Mouse (Mus musculus): ENCODE measurements at regions not wholly inside any gene's neighbourhood (a gene's known extent, or its start where the extent isn't known, plus 50 kb on each side); places are given as distances from the start of the nearest gene placed in this dataset.
A peak's percentile ranks its signal among the peaks of the same experiment; 100 is the strongest.

DNA sequence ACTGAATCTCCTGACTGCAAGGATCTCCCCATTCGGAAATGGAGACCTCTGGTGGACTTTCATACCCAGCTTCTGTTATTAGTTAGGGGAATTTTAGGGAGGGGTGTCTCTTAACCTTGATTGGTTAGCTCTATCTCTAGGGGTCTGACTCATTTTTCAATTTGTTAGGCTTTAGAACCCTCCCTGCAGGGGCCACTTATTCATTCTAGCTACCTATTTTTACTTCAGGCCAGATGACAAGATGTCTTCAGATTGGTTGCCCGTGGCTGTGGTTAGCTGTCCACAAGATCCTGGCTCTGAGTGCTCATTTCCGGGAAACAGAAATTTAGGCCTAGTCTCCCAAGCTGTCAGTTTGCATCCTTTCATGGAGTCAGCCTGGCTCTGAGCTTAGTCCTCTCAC lies 314.3 kb downstream of the Mat2b start:
- H3K9ac ChIP-seq (ENCODE audit: insufficient read depth, low read depth): no peak overlapping the region
- TF ChIP-seq EP300 (IDR thresholded peaks at IDR 0.05; ENCODE audit: low read length) (0 out of 2 replicates have a peak, but pooled peaks have one; percentile 8), MYC (IDR thresholded peaks at IDR 0.05; ENCODE audit: low read depth, low read length) (no peak), RAD21 (IDR thresholded peaks at IDR 0.05; ENCODE audit: low read depth, low read length) (peak; percentile 2; the same call in 1 of the 2 replicates), CTCF (conservative IDR thresholded peaks at IDR 0.05 in 1 of 2, IDR thresholded peaks at IDR 0.05 in 1 of 2; ENCODE audit: low read depth in 2 of 2, low read length in 2 of 2) (peak in 1 of 2 experiments; percentile 10; a peak in 1 of 4 replicates), MEF2A (IDR thresholded peaks at IDR 0.05; ENCODE audit: borderline replicate concordance, low read depth, low read length) (no peak), CHD2 (IDR thresholded peaks at IDR 0.05; ENCODE audit: low read length) (no peak), KAT2A (IDR thresholded peaks at IDR 0.05; ENCODE audit: insufficient replicate concordance, low read length) (no peak), IRF4 (IDR thresholded peaks at IDR 0.05; ENCODE audit: low read depth, low read length) (peak; percentile 51), JUN (IDR thresholded peaks at IDR 0.05; ENCODE audit: insufficient read depth, low read depth, low read length) (no peak)
- no peak overlapping the region for H3K27ac ChIP-seq (ENCODE audit: insufficient read depth, low read depth)
- H3K4me1 ChIP-seq (ENCODE audit: control insufficient read depth in 1 of 2, insufficient read depth in 2 of 2): peaks cover 0 to 8% of the 10 kb centered on the region in 2 experiments; a peak in 2 of 4 replicates
- dilution Hi-C loops (cut with MboI; ENCODE audit: extremely low pct_ligation_motif_present, extremely low pct_unique_long_range_greater_than_20kb, low sequenced_read_pairs): no loop called here
- no peaks in the 10 kb centered on the region for H3K9me3 ChIP-seq (replicated peaks; ENCODE audit: low read length)
- H3K4me2 ChIP-seq (ENCODE audit: insufficient read depth, low read depth, poor library complexity, severe bottlenecking): no peak overlapping the region
- H3K27me3 ChIP-seq (replicated peaks): no peaks in the 10 kb centered on the region
- peak; percentile 69 for DNase-seq (ENCODE audit: extremely low read depth)
- H3K79me2 ChIP-seq (replicated peaks; ENCODE audit: control insufficient read depth, extremely low read depth, insufficient read depth, poor library complexity, severe bottlenecking): no peaks in the 10 kb centered on the region
- no peaks in the 10 kb centered on the region for H3K36me3 ChIP-seq (replicated peaks in 1 of 2; ENCODE audit: control insufficient read depth in 1 of 2, insufficient read depth in 1 of 2, low read length in 1 of 2)
- in situ Hi-C loops (cut with MboI; ENCODE audit: low pct_ligation_motif_present, low pct_unique_long_range_greater_than_20kb, low sequenced_read_pairs): no loop called here
- no peak overlapping the region for H3K4me3 ChIP-seq (replicated peaks in 1 of 3; ENCODE audit: low read depth in 2 of 3, low read length in 2 of 3, poor library complexity in 1 of 3)

DNA sequence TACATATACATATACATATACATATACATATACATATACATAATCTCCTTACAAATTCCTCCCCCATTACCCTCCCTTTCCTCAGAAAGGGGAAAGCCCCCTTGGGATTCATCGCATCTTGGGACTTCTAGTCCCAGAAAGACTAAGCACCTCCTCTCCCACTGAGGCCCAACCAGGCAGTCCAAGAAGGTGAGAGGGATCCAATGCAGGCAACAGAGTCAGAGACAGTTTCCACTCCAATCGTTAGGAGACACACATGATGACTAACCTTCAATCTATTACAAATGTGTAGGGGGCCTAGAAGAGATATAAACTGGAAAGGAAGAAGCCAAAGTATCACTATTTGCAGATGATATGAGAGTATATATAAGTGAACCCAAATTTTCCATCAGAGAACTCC lies 323.3 kb downstream of the Mat2b start:
- Histone ChIP-seq H3K9ac (ENCODE audit: insufficient read depth, low read depth) (no peak overlapping the region), H3K79me2 (replicated peaks; ENCODE audit: control insufficient read depth, extremely low read depth, insufficient read depth, poor library complexity, severe bottlenecking) (no peaks in the 10 kb centered on the region), H3K27me3 (replicated peaks) (no peaks in the 10 kb centered on the region), H3K9me3 (replicated peaks; ENCODE audit: low read length) (no peaks in the 10 kb centered on the region), H3K27ac (ENCODE audit: insufficient read depth, low read depth) (no peak overlapping the region), H3K4me1 (ENCODE audit: control insufficient read depth in 1 of 2, insufficient read depth in 2 of 2) (no peaks in the 10 kb centered on the region), H3K4me3 (replicated peaks in 1 of 3; ENCODE audit: low read depth in 2 of 3, low read length in 2 of 3, poor library complexity in 1 of 3) (no peak overlapping the region), H3K4me2 (ENCODE audit: insufficient read depth, low read depth, poor library complexity, severe bottlenecking) (no peak overlapping the region), H3K36me3 (replicated peaks in 1 of 2; ENCODE audit: control insufficient read depth in 1 of 2, insufficient read depth in 1 of 2, low read length in 1 of 2) (no peaks in the 10 kb centered on the region)
- DNase-seq (ENCODE audit: extremely low read depth): no peak
- dilution Hi-C loops (cut with MboI; ENCODE audit: extremely low pct_ligation_motif_present, extremely low pct_unique_long_range_greater_than_20kb, low sequenced_read_pairs): no loop called here
- TF ChIP-seq GABPA (IDR thresholded peaks at IDR 0.05; ENCODE audit: insufficient replicate concordance, low read depth, low read length) (no peak), CHD1 (IDR thresholded peaks at IDR 0.05; ENCODE audit: low read depth, low read length) (no peak), IRF4 (IDR thresholded peaks at IDR 0.05; ENCODE audit: low read depth, low read length) (no peak), MEF2A (IDR thresholded peaks at IDR 0.05; ENCODE audit: borderline replicate concordance, low read depth, low read length) (no peak), PAX5 (IDR thresholded peaks at IDR 0.05; ENCODE audit: low read length) (no peak), NELFE (IDR thresholded peaks at IDR 0.05; ENCODE audit: low read depth, low read length) (no peak), UBTF (IDR thresholded peaks at IDR 0.05; ENCODE audit: low read depth, low read length) (no peak), SIN3A (IDR thresholded peaks at IDR 0.05; ENCODE audit: low read length) (no peak), ZKSCAN1 (IDR thresholded peaks at IDR 0.05; ENCODE audit: borderline replicate concordance, low read depth, low read length) (no peak), CTCF (conservative IDR thresholded peaks at IDR 0.05 in 1 of 2, IDR thresholded peaks at IDR 0.05 in 1 of 2; ENCODE audit: low read depth in 2 of 2, low read length in 2 of 2) (no peak), ELF1 (IDR thresholded peaks at IDR 0.05; ENCODE audit: low read depth, low read length) (no peak), MYC (IDR thresholded peaks at IDR 0.05; ENCODE audit: low read depth, low read length) (no peak)
- in situ Hi-C loops (cut with MboI; ENCODE audit: low pct_ligation_motif_present, low pct_unique_long_range_greater_than_20kb, low sequenced_read_pairs): no loop called here
